Mouse (Mus musculus) G1E (cell line): ENCODE data around the gene Pex14.

ENCODE experiments used
- CTCF ChIP-seq: IDR thresholded peaks from 2 replicates; pipeline ENCODE4 v1.5.1; 2012; ENCODE audit warnings: low read depth, low read length, inconsistent platforms, mixed read lengths
- GATA1 ChIP-seq: IDR thresholded peaks from 2 replicates; pipeline ENCODE4 v1.6.1; 2012; ENCODE audit warnings: borderline replicate concordance, low read length, inconsistent platforms, mixed read lengths
- POLR2AphosphoS5 ChIP-seq: IDR thresholded peaks from 2 replicates; pipeline ENCODE4 v1.6.1; 2012; ENCODE audit warnings: low read depth, low read length, inconsistent platforms; ENCODE audit not compliant: insufficient replicate concordance

- TF ChIP-seq CTCF (no peak), GATA1 (no peak), POLR2AphosphoS5 (no peak)
Measured at GRCm38 (mm10) chr4:148973387-148973786, 126.3 kb downstream of the Pex14 start.
